Mouse (Mus musculus) frontal cortex, adult (tissue): ENCODE results near the gene Zc3h7a.
"Not testable (repeated sequence)": the region's sequence is repeated elsewhere in the genome, so short reads cannot be mapped to it uniquely, and the experiment has no call there.

Experiments
- ATAC-seq: cut with Nextera tagmentation; 2 replicates; pipeline ENCODE4 v1.9.2; 2017; ENCODE audit warnings: mild to moderate bottlenecking, moderate library complexity, mixed read lengths; ENCODE audit not compliant: low TSS enrichment

Zc3h7a gene

DNA sequence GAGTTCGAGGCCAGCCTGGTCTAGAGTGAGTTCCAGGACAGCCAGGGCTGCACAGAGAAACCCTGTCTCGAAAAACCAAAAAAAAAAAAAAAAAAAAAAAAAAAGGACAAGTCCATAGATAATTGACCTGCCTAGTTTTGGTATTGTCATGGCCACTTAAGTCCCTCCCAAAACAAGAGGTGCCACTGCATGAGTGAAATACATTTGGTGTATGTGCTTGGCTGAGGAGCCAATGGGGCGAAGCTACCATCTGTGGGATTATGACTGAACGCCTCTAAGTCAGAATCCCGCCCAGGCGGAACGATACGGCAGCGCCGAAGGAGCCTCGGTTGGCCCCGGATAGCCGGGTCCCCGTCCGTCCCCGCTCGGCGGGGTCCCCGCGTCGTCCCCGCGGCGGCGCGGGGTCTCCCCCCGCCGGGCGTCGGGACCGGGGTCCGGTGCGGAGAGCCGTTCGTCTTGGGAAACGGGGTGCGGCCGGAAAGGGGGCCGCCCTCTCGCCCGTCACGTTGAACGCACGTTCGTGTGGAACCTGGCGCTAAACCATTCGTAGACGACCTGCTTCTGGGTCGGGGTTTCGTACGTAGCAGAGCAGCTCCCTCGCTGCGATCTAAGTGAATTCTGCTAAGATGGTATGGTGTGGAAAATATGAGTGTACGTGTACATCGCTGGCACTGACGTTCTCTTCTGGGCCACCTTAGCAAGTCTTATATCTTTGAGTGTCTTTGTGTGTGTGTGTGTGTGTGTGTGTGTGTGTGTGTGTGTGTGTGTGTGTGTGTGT, 32.3 kb downstream of the Zc3h7a start:
- not testable (repeated sequence) for ATAC-seq

DNA sequence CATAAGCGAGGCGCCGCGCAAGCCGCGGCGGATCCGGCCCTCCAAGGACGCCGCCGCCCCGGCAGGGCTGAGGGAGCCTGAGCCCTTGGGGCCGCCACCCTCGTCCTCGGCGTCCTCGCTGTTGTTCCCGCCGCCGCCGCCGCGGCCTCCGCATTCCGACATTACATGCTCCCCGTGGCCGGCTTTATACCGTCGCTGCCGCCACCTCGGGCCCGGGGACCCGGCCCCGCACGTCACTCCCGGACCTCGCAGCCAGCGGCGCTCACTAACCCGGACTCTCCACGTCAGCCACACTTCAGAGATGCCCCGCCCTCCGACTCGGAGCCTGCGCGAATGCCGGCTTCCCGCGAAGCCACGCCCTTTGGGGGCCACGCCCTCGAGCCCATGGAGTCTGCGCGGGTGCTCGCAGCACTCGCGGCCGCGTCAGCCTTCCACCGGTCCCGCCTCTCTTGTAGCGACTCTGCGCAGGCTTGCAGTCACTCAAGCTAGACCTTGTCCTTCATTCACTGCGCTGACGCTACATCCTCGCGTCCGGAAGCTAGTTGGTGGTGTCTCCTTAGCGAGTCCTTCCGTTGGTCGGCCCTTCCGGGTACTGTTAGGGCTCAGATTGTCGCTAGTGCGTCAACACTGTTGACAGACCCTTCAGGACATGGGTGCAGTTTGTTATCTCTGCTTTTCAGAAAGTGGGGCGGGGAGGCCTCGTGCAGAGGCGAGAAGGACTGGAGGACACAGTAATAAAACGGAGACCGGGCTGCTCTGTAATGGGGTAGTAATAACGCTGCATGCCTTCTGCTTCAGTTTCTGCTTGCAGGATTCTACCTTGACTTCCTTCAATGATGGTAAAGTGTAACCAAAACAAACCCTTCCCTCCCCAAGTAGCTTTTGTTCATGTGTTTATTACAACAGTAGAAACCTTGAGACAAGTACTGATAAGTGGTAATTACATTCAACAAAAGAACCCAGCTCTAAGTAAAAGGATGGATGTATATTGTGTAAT, 41.5 kb downstream of the Zc3h7a start, which contains the start of gene Txndc11:
Gene Txndc11 (minus strand): TSS at position 303 of the 997 bp plus-strand sequence.
- peak; percentile 96 for ATAC-seq

DNA sequence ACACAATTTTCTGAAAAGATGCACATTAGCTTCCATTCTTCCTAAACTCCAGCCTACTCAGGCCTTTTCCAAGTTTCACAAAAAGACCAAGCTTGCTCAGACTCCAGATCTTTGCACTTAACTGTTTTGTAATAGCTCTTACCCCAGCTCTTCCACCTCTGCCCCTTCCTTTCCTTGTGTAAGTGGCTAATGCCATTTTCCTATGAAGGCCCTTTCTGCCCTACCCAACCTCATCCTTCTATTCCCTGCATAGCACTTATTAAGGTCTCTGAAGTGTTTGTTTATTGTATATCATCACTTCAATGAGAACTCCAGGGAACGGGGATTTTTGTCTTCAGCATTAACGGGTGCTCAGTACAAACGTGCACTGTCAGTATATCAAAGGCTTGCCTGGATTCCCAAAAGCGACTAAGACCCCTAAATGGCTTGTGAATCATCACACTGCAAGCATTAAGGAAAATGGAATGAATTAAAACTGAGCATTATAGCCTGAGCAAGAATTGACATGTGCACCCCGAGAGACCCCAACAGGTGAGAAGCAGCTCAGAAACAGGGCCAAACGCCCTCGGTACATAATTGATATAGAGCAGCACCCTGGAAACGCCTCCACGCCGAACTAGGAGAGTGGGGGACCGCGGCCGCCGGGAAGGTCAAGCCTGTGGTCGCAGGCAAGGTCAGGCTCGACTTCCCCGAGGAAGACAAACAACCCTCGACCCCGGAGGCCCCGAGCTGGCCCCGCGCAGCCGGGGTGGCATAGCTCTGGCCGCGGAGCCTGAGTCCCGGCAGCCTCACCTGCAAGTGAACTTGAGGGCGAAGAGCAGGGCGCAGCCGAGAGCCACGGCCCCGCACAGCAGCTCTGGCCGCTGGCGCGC, 42.5 kb downstream of the Zc3h7a start:
- no peak; the same call in 1 of the 2 replicates for ATAC-seq

DNA sequence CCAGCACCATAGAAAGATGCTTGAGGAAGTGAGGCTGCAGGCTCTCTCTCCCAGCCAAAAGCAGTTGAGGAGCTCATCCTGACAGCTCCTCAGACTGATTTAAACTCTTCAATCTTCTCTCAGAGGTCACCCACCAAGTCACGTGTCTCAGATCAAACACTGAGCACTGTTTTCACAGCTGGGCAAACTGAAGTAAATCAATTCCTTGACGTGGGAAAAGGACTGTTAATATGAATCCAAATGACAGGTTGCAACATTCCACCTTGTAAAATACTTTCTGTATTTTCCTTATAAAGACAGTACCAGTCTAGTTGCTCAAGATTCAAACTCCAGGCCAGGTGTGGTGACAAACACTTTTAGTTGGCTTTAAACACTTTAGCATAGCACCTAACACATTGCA, 43.4 kb downstream of the Zc3h7a start:
- ATAC-seq: no peak

DNA sequence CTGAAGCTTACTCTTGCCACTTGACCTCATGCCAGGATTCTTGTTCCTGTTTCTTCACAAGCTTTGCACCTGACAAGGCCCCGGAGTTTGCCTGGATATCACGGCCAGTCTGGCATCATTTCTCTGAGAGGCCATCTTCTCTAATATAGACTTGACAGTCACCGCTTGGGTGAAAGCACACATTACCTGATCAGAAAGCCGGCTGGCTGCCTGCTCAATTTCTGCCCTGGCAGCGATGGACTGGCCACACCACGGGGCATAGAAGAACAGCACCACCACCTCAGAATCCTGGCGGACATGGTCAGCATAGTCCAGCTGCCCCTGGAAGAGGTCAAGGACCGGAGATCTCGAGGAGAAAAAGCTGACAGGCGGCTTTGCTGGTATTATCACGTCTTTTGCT, 47.9 kb downstream of the Zc3h7a start:
- ATAC-seq: no peak

DNA sequence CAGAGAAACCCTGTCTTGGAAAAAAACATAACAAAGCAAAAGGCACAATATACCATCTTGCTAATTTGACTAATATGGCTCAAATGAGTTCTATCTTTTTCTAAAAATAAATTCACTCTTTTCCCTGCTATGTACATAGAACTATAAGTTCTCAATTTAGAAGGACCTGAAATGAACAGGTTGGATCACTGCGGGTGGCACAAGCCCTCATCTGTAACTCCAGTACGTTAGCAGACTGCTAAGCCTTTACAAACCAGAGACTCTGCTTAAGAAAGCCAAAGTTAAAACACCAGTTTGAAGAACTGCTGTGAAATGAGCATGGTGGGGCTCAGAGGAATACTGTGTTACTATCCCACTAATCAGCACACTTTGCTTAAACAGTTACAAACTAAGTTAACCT, 50.8 kb downstream of the Zc3h7a start:
- ATAC-seq: no peak

DNA sequence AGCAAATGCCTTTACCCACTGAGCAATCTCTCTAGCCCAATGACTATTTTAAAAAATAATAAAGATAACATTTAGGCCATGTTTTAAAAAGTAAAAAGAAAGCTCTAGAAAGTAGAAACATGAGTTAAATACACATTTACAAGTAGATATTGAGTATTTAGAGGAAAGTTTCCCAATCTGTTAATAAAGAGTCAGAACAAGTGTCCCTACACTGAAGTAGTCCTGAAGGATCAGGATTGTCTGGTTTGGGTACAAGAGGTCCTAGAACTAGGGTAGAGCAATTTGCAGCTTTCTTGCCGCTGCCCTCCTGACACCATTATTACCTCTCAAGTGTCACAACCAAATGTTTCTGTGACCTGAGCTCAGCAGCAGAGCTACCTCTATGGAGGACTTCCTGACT, 52.1 kb downstream of the Zc3h7a start:
- ATAC-seq: no peak

DNA sequence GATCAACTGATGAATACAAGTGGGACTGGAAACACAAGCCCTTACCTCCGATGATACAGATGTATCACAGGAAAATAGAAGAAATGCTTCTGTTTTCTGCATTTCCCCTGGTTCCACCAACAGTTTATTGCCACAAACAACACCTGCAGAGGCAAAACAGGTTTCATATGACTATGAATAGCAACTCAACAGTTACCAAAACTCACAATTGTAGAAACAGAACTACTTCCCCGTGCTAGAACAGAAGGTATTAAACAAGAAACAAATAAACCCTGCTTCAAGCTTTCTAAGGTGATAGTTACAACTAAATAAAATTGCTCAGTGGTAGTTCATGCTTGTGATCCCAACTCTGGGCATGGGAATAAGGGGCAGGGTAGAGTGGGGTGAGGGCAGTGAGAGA, 53.6 kb downstream of the Zc3h7a start:
- ATAC-seq: no peak

DNA sequence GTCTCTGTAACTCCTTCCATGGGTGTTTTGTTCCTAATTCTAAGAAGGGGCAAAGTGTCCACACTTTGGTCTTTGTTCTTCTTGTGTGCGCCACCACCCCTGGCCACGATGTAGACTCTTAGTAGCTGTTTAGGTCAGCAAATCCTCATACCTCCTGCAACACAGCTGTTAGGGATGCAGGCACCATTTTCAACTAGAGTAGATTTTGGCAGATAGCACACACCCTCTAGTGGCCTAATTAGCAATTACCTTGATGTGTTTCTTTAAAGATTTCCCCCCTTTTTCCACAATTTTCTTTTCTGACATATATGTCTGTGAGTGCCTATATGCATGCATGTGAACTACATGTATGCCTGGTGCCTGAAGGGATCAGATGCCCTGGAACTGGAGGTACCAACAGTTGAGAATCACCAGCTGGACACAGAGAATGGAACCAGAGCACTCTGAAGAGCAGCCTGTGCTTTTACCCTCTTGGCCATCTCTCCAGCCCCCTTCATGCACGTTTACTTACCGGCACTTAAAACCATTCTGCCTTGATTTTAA, 66.9 kb downstream of the Zc3h7a start:
- peak; percentile 77; the same call in 1 of the 2 replicates for ATAC-seq

DNA sequence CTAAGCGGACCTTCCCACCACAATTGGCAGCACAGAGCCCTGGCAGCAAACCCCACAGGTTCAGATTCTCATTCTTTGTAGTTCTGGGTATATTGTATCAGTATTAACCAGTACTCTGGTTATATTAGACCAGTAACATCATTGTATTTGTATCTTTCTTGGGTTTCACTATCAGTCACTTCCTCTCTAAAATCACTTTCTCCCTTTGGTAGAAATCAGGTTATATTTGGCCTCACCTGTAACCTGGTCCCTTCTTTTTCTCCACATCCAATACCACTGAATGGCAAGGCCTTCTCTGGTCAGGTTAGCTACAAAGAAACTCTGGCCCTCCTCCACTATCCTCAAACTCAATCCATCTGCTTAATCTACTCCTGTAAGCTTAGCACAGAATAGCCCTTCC, 71.3 kb downstream of the Zc3h7a start:
- ATAC-seq: no peak

DNA sequence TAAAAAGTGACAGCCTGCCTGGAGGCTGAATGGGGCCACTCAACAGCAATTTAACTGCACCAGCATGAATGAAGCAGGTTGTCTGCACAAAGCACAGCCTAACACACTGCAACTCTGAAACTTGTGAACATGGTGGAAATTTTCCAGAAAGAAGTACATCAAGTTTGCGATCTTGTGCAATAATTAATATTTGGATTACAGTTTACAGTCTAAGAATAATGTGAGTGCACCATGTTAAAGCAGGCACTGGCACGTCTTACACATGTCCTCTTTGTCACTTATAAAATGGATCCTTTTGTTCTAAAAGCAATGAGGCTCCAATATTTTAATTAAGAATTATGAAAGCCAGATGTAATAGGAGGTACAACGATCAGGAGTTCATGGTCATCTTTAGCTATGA, 78.9 kb downstream of the Zc3h7a start:
- no peak for ATAC-seq

DNA sequence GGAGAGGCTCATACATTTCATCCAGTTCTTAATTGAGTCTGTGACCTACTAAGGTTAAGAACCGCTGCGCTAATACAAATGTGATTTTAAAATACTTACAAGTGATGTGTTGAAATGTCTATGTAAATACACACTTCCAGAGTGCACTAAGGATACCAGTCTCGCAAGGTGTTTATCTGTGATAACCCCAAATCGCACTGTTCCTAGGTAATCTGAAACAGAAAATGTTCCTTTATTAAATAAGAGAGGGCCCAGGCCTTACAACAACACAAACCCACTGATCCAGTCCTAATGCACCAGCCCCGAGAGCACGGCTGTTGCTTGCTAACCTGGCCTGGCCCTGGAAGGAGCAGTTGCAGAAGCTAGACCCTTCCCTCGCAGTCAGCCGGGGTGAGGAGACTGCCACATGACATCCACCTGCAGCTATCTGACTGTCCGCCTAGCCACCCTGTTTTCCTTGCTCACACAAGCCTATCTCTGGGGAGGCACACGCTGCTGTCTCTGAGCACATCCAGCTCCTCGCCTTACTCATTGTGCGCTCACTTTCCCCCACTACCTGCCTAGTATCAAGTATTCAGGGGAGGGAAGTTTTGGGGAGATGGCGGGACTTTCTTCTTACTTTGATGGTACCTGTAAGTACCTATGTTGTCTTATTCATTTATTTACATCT, 82.3 kb downstream of the Zc3h7a start:
- no peak for ATAC-seq

DNA sequence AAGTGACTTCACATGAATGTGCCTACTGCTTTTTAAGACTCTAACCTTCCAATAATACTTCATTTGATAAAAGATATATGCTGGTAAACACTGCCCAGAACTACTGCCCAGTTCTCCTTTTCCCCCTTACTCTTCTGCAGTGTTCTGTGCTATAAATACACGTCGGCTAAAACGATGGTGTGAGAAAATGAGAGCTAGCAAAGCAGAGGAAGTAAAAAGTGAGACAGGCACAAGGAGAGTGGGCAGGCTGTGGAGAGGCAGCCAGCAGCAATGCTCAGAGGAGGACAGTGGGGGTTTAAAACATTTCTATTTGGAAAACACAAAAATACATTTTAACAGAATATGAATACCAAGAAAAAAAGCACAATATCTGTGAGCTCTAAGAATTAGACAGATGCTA, 83.7 kb downstream of the Zc3h7a start:
- peak; percentile 82 for ATAC-seq

DNA sequence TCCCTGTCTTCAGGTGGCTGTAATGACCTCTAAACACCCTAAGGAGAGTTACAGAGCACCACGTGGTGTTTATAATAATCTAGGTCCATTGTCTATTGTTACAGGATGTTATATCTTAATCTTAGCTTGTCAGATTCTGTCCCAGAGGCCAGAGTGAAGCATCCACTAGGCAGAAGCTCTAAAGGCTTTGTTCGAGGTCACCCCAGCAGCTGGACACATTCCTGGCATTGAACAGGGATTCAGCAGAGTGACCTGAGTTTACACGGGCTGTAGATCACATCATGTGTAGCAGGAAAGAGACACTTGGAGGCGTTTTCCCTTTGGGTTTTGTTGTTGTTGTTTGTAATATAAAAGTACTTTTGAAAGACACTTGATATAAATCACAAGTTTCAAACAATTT, 84.1 kb downstream of the Zc3h7a start:
- ATAC-seq: no peak

DNA sequence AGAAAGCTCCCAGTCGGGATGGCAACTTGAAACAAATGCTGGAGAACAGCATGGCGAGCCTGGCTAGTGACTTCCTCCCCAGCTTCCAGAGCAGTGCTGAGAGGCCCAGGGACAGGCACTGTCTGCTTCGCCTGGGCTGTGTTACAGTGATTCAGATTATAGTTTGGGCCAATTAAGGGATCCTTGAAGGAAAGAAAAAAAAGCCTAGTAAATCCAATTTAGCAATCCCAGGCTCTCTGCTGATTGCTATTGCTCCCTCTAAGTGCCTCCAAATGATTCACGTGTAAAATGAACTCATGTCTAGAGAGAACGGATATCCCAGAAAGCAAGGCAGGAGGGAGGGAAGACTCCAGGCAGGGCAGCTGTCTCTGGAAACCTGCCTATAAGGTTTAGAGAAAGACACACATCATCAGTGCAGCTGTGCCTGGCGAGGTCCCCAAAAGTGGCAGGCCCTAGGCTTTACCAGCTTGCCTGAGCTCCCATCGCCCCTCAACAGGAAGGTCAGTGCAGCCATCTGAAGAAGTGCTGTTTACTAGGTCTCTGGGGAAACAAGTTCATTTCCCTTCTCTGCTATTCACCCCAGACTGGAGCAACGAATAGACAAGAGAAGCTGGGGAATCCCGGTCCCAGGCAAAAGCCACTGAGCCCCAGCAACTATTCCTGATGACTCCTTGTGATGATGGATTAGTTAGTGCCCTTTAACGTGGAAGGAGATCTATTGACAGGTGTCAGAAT, 85.2 kb downstream of the Zc3h7a start:
- peak; percentile 6; the same call in 1 of the 2 replicates for ATAC-seq

DNA sequence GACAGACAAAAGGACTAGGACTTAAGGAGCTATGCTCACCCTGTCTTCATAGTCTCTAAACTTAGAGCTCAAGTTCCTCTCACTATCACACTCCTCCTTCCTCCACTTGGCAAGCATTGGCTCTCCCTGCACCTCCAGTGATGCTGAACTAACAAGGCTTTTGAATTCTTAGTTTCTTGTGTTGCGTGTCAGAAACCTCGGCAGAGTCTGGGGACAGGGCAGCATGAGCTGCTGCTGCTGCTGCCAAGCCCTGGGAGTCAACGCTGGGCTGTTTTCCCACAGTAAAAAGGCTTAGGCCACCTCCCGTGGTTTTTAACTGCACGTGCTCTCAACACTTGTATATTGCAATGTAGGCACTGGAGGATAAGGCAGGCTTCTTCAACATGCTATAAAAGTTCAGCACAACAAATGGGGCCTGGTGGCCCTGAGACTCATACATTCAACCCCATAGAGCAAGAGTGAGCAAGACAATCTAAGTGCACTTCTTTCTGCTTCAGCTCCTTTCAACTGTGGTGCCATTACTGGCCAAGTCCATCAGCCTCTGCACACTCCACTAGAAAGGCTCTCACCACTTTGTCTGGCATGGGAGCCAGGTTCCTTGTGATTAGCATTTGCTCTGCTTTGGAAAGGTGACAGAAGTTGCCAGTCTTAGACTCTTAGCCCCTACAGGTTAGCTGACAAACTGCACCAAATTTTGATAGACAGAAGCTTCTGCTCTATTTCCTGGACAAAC, 89.2 kb downstream of the Zc3h7a start:
- peak; percentile 36 for ATAC-seq
